Mouse (Mus musculus): Measurements from ENCODE around the gene Slc35c1. TPM values are rescaled to one million over a fixed set of nuclear protein-coding genes. Genes with fewer than 3 reads are reported as not detected.

Gene Slc35c1
- total and polyA plus RNA-seq, 3 experiments = 5.6 to 12.9 (median 6.2) TPM

- H3K27ac ChIP-seq = no peak overlapping the region
- no peak for DNase-seq
- H3K79me2 ChIP-seq (replicated peaks; ENCODE audit: control insufficient read depth, insufficient read depth, low read length) = no peaks in the 10 kb centered on the region
- 64% methylated on average over 8 of the region's 8 CpGs for WGBS
- no peak overlapping the region for H3K4me3 ChIP-seq
- no peaks in the 10 kb centered on the region; the same call in 1 of the 2 replicates for H3K27me3 ChIP-seq (ENCODE audit: control insufficient read depth, insufficient read depth, low read length)
- H3K9ac ChIP-seq (ENCODE audit: low read depth, low read length) = no peak overlapping the region
- intact Hi-C loops (cut with DNase I) = loop anchor here (2.0 to 5.0 kb wide), 4 partner anchors 39 to 255 kb away; no protein-coding TSS in a partner anchor
- TF ChIP-seq CTCF (IDR thresholded peaks at IDR 0.05) = no peak
- TF ChIP-seq EP300 (IDR thresholded peaks at IDR 0.05; ENCODE audit: insufficient read depth, low read depth, low read length) = no peak
- TF ChIP-seq POLR2A (IDR thresholded peaks at IDR 0.05; ENCODE audit: insufficient read depth, low read depth, low read length) = no peak
- H3K36me3 ChIP-seq (ENCODE audit: control insufficient read depth, insufficient read depth, low read length) = no peaks in the 10 kb centered on the region
- peaks cover 4% of the 10 kb centered on the region; the same call in 1 of the 2 replicates for H3K4me1 ChIP-seq (ENCODE audit: control insufficient read depth, insufficient read depth, low read length)
These were observed 27.5 kb upstream of the Slc35c1 start for GRCm38 (mm10) chr2:92487791-92488190.

GRCm38 (mm10) chr2:92486911-92487310 lies 26.6 kb upstream of the Slc35c1 start:
- DNase-seq = no peak
- Histone ChIP-seq H3K27me3 (ENCODE audit: control insufficient read depth, insufficient read depth, low read length) (no peaks in the 10 kb centered on the region; the same call in 1 of the 2 replicates), H3K27ac (no peak overlapping the region), H3K4me3 (no peak overlapping the region), H3K36me3 (ENCODE audit: control insufficient read depth, insufficient read depth, low read length) (no peaks in the 10 kb centered on the region), H3K79me2 (replicated peaks; ENCODE audit: control insufficient read depth, insufficient read depth, low read length) (no peaks in the 10 kb centered on the region), H3K4me1 (ENCODE audit: control insufficient read depth, insufficient read depth, low read length) (peaks cover 4% of the 10 kb centered on the region; the same call in 1 of the 2 replicates), H3K9ac (ENCODE audit: low read depth, low read length) (no peak overlapping the region)
- intact Hi-C loops (cut with DNase I) = loop anchor here (1.0 to 5.0 kb wide), 6 partner anchors 40 to 353 kb away; no protein-coding TSS in a partner anchor
- 65% methylated on average over 2 of the region's 2 CpGs for WGBS
- TF ChIP-seq EP300 (IDR thresholded peaks at IDR 0.05; ENCODE audit: insufficient read depth, low read depth, low read length) (no peak), POLR2A (IDR thresholded peaks at IDR 0.05; ENCODE audit: insufficient read depth, low read depth, low read length) (no peak), CTCF (IDR thresholded peaks at IDR 0.05) (no peak)

- 1% methylated on average over 11 of the region's 11 CpGs for WGBS
- peak; percentile 80 to 87 for DNase-seq
- no peaks in the 10 kb centered on the region for H3K36me3 ChIP-seq (ENCODE audit: control insufficient read depth, insufficient read depth, low read length)
- peaks cover 3% of the 10 kb centered on the region; the same call in 1 of the 2 replicates for H3K4me1 ChIP-seq (ENCODE audit: control insufficient read depth, insufficient read depth, low read length)
- no peak overlapping the region for H3K4me3 ChIP-seq
- peak; percentile 45; the same call in 1 of the 2 replicates for TF ChIP-seq EP300 (IDR thresholded peaks at IDR 0.05; ENCODE audit: insufficient read depth, low read depth, low read length)
- no peak for TF ChIP-seq POLR2A (IDR thresholded peaks at IDR 0.05; ENCODE audit: insufficient read depth, low read depth, low read length)
- TF ChIP-seq CTCF (IDR thresholded peaks at IDR 0.05) = peak; percentile 89
- H3K27ac ChIP-seq = no peak overlapping the region
- H3K9ac ChIP-seq (ENCODE audit: low read depth, low read length) = no peak overlapping the region
- intact Hi-C loops (cut with DNase I) = loop anchor here (1.0 to 5.0 kb wide), 6 partner anchors 40 to 354 kb away; no protein-coding TSS in a partner anchor
- no peaks in the 10 kb centered on the region for H3K79me2 ChIP-seq (replicated peaks; ENCODE audit: control insufficient read depth, insufficient read depth, low read length)
- no peaks in the 10 kb centered on the region; the same call in 1 of the 2 replicates for H3K27me3 ChIP-seq (ENCODE audit: control insufficient read depth, insufficient read depth, low read length)
These were observed 26.1 kb upstream of the Slc35c1 start for GRCm38 (mm10) chr2:92486403-92486802.

GRCm38 (mm10) chr2:92485640-92486295 lies 25.4 kb upstream of the Slc35c1 start:
- TF ChIP-seq POLR2A (IDR thresholded peaks at IDR 0.05; ENCODE audit: insufficient read depth, low read depth, low read length) (no peak), CTCF (IDR thresholded peaks at IDR 0.05) (peak; percentile 89), EP300 (IDR thresholded peaks at IDR 0.05; ENCODE audit: insufficient read depth, low read depth, low read length) (peak; percentile 56; the same call in 1 of the 2 replicates)
- Histone ChIP-seq H3K27me3 (ENCODE audit: control insufficient read depth, insufficient read depth, low read length) (no peaks in the 10 kb centered on the region; the same call in 1 of the 2 replicates), H3K4me1 (ENCODE audit: control insufficient read depth, insufficient read depth, low read length) (peaks cover 3% of the 10 kb centered on the region; the same call in 1 of the 2 replicates), H3K27ac (no peak overlapping the region), H3K9ac (ENCODE audit: low read depth, low read length) (no peak overlapping the region), H3K79me2 (replicated peaks; ENCODE audit: control insufficient read depth, insufficient read depth, low read length) (no peaks in the 10 kb centered on the region), H3K36me3 (ENCODE audit: control insufficient read depth, insufficient read depth, low read length) (no peaks in the 10 kb centered on the region), H3K4me3 (no peak overlapping the region)
- 11% methylated on average over 15 of the region's 15 CpGs for WGBS
- intact Hi-C loops (cut with DNase I) = loop anchor here (1.0 to 5.0 kb wide), 6 partner anchors 41 to 355 kb away; no protein-coding TSS in a partner anchor
- peak; percentile 73 to 82 for DNase-seq

- no peak for DNase-seq
- Histone ChIP-seq H3K27me3 (ENCODE audit: control insufficient read depth, insufficient read depth, low read length) (no peaks in the 10 kb centered on the region; the same call in 1 of the 2 replicates), H3K9ac (ENCODE audit: low read depth, low read length) (no peak overlapping the region), H3K4me1 (ENCODE audit: control insufficient read depth, insufficient read depth, low read length) (peaks cover 3% of the 10 kb centered on the region; the same call in 1 of the 2 replicates), H3K27ac (no peak overlapping the region), H3K36me3 (ENCODE audit: control insufficient read depth, insufficient read depth, low read length) (no peaks in the 10 kb centered on the region), H3K79me2 (replicated peaks; ENCODE audit: control insufficient read depth, insufficient read depth, low read length) (no peaks in the 10 kb centered on the region), H3K4me3 (no peak overlapping the region)
- TF ChIP-seq POLR2A (IDR thresholded peaks at IDR 0.05; ENCODE audit: insufficient read depth, low read depth, low read length) (no peak), EP300 (IDR thresholded peaks at IDR 0.05; ENCODE audit: insufficient read depth, low read depth, low read length) (no peak), CTCF (IDR thresholded peaks at IDR 0.05) (no peak)
- WGBS = 27% methylated on average over 23 of the region's 23 CpGs
- intact Hi-C loops (cut with DNase I) = loop anchor here (5.0 kb wide), 2 partner anchors 123 to 258 kb away; no protein-coding TSS in a partner anchor
These were observed 24.1 kb upstream of the Slc35c1 start for GRCm38 (mm10) chr2:92484256-92485025.
